Mouse (Mus musculus): ENCODE measurements around the gene 1700092M07Rik.

Gene 1700092M07Rik

GRCm38 (mm10) chr19:8742176-8742575 lies 1.7 kb downstream of the 1700092M07Rik start:
- Histone ChIP-seq H3K4me1 (replicated peaks; ENCODE audit: low read depth, low read length) (peaks cover 53% of the 10 kb centered on the region), H3K4me3 (replicated peaks; ENCODE audit: low read length) (peak overlapping the region; percentile 93), H3K9me3 (ENCODE audit: low read length) (no peaks in the 10 kb centered on the region), H3K27me3 (ENCODE audit: insufficient read depth, low read length) (no peaks in the 10 kb centered on the region), H3K36me3 (ENCODE audit: insufficient read depth, low read length) (peaks cover 83% of the 10 kb centered on the region)
- TF ChIP-seq NANOG (IDR thresholded peaks at IDR 0.05; ENCODE audit: borderline replicate concordance, low read length), result no peak
- TF ChIP-seq CTCF (conservative IDR thresholded peaks at IDR 0.05; ENCODE audit: low read length), result no peak
- no peak for TF ChIP-seq POU5F1 (IDR thresholded peaks at IDR 0.05; ENCODE audit: borderline replicate concordance, low read length)

- no peak for TF ChIP-seq POU5F1 (IDR thresholded peaks at IDR 0.05; ENCODE audit: borderline replicate concordance, low read length)
- TF ChIP-seq CTCF (conservative IDR thresholded peaks at IDR 0.05; ENCODE audit: low read length), result no peak
- no peak for TF ChIP-seq NANOG (IDR thresholded peaks at IDR 0.05; ENCODE audit: borderline replicate concordance, low read length)
- H3K36me3 ChIP-seq (ENCODE audit: insufficient read depth, low read length), result peaks cover 83% of the 10 kb centered on the region
Observed at GRCm38 (mm10) chr19:8745382-8745781, 4.9 kb downstream of the 1700092M07Rik start.

GRCm38 (mm10) chr19:8747368-8747767 lies 6.8 kb downstream of the 1700092M07Rik start:
- Histone ChIP-seq H3K4me3 (replicated peaks; ENCODE audit: low read length) (no peak overlapping the region), H3K27me3 (ENCODE audit: insufficient read depth, low read length) (no peaks in the 10 kb centered on the region), H3K9me3 (ENCODE audit: low read length) (no peaks in the 10 kb centered on the region), H3K4me1 (replicated peaks; ENCODE audit: low read depth, low read length) (peaks cover 14% of the 10 kb centered on the region), H3K36me3 (ENCODE audit: insufficient read depth, low read length) (peaks cover 95% of the 10 kb centered on the region)
- TF ChIP-seq NANOG (IDR thresholded peaks at IDR 0.05; ENCODE audit: borderline replicate concordance, low read length) (no peak), CTCF (conservative IDR thresholded peaks at IDR 0.05; ENCODE audit: low read length) (peak; percentile 33)

More at GRCm38 (mm10) chr19:8745382-8745781, 4.9 kb downstream of the 1700092M07Rik start:
- no peaks in the 10 kb centered on the region for H3K9me3 ChIP-seq (ENCODE audit: low read length)
- no peaks in the 10 kb centered on the region for H3K27me3 ChIP-seq (ENCODE audit: insufficient read depth, low read length)
- H3K4me3 ChIP-seq (replicated peaks; ENCODE audit: low read length), result no peak overlapping the region
- peaks cover 23% of the 10 kb centered on the region for H3K4me1 ChIP-seq (replicated peaks; ENCODE audit: low read depth, low read length)

- H3K4me3 ChIP-seq (replicated peaks; ENCODE audit: low read length), result peak overlapping the region; percentile 97
- TF ChIP-seq CTCF (conservative IDR thresholded peaks at IDR 0.05; ENCODE audit: low read length) (no peak), POU5F1 (IDR thresholded peaks at IDR 0.05; ENCODE audit: borderline replicate concordance, low read length) (no peak), NANOG (IDR thresholded peaks at IDR 0.05; ENCODE audit: borderline replicate concordance, low read length) (no peak)
- H3K27me3 ChIP-seq (ENCODE audit: insufficient read depth, low read length), result no peaks in the 10 kb centered on the region
- peaks cover 42% of the 10 kb centered on the region for H3K4me1 ChIP-seq (replicated peaks; ENCODE audit: low read depth, low read length)
- no peaks in the 10 kb centered on the region for H3K9me3 ChIP-seq (ENCODE audit: low read length)
- H3K36me3 ChIP-seq (ENCODE audit: insufficient read depth, low read length), result peaks cover 53% of the 10 kb centered on the region
Observed at GRCm38 (mm10) chr19:8755652-8756051, 15.1 kb downstream of the 1700092M07Rik start.

- Histone ChIP-seq H3K4me1 (replicated peaks; ENCODE audit: low read depth, low read length) (peaks cover 47% of the 10 kb centered on the region), H3K27me3 (ENCODE audit: insufficient read depth, low read length) (no peaks in the 10 kb centered on the region), H3K4me3 (replicated peaks; ENCODE audit: low read length) (peak within 1 kb of the TSS; percentile 97), H3K36me3 (ENCODE audit: insufficient read depth, low read length) (peaks cover 48% of the 10 kb centered on the region), H3K9me3 (ENCODE audit: low read length) (no peaks in the 10 kb centered on the region)
- TF ChIP-seq CTCF (conservative IDR thresholded peaks at IDR 0.05; ENCODE audit: low read length), result no peak
- TF ChIP-seq POU5F1 (IDR thresholded peaks at IDR 0.05; ENCODE audit: borderline replicate concordance, low read length), result no peak
- TF ChIP-seq NANOG (IDR thresholded peaks at IDR 0.05; ENCODE audit: borderline replicate concordance, low read length), result no peak
Observed at GRCm38 (mm10) chr19:8756635-8757387, 16.3 kb downstream of the 1700092M07Rik start, which contains the start of gene Nxf1. Nxf1 (plus strand) TSS chr19:8757073.

GRCm38 (mm10) chr19:8757471-8757998 lies 17.0 kb downstream of the 1700092M07Rik start:
- H3K27me3 ChIP-seq (ENCODE audit: insufficient read depth, low read length), result no peaks in the 10 kb centered on the region
- H3K36me3 ChIP-seq (ENCODE audit: insufficient read depth, low read length), result peaks cover 48% of the 10 kb centered on the region
- no peaks in the 10 kb centered on the region for H3K9me3 ChIP-seq (ENCODE audit: low read length)
- H3K4me3 ChIP-seq (replicated peaks; ENCODE audit: low read length), result peak overlapping the region; percentile 97
- TF ChIP-seq CTCF (conservative IDR thresholded peaks at IDR 0.05; ENCODE audit: low read length) (no peak), NANOG (IDR thresholded peaks at IDR 0.05; ENCODE audit: borderline replicate concordance, low read length) (no peak), POU5F1 (IDR thresholded peaks at IDR 0.05; ENCODE audit: borderline replicate concordance, low read length) (no peak)
- H3K4me1 ChIP-seq (replicated peaks; ENCODE audit: low read depth, low read length), result peaks cover 51% of the 10 kb centered on the region

GRCm38 (mm10) chr19:8758899-8759298 lies 18.4 kb downstream of the 1700092M07Rik start:
- Histone ChIP-seq H3K9me3 (ENCODE audit: low read length) (no peaks in the 10 kb centered on the region), H3K36me3 (ENCODE audit: insufficient read depth, low read length) (peaks cover 48% of the 10 kb centered on the region), H3K27me3 (ENCODE audit: insufficient read depth, low read length) (no peaks in the 10 kb centered on the region), H3K4me1 (replicated peaks; ENCODE audit: low read depth, low read length) (peaks cover 51% of the 10 kb centered on the region), H3K4me3 (replicated peaks; ENCODE audit: low read length) (peak overlapping the region; percentile 97)
- TF ChIP-seq POU5F1 (IDR thresholded peaks at IDR 0.05; ENCODE audit: borderline replicate concordance, low read length), result no peak
- TF ChIP-seq NANOG (IDR thresholded peaks at IDR 0.05; ENCODE audit: borderline replicate concordance, low read length), result no peak
- TF ChIP-seq CTCF (conservative IDR thresholded peaks at IDR 0.05; ENCODE audit: low read length), result no peak

- peaks cover 48% of the 10 kb centered on the region for H3K36me3 ChIP-seq (ENCODE audit: insufficient read depth, low read length)
- H3K4me3 ChIP-seq (replicated peaks; ENCODE audit: low read length), result no peak overlapping the region
- TF ChIP-seq POU5F1 (IDR thresholded peaks at IDR 0.05; ENCODE audit: borderline replicate concordance, low read length) (no peak), NANOG (IDR thresholded peaks at IDR 0.05; ENCODE audit: borderline replicate concordance, low read length) (no peak), CTCF (conservative IDR thresholded peaks at IDR 0.05; ENCODE audit: low read length) (no peak; the same call in 1 of the 2 replicates)
- no peaks in the 10 kb centered on the region for H3K27me3 ChIP-seq (ENCODE audit: insufficient read depth, low read length)
- H3K9me3 ChIP-seq (ENCODE audit: low read length), result peaks cover 7% of the 10 kb centered on the region; the same call in 1 of the 2 replicates
- H3K4me1 ChIP-seq (replicated peaks; ENCODE audit: low read depth, low read length), result peaks cover 42% of the 10 kb centered on the region
Observed at GRCm38 (mm10) chr19:8760757-8761156, 20.2 kb downstream of the 1700092M07Rik start.

Data from E14TG2a.4 (cell line).